Mouse (Mus musculus) gastrocnemius, postnatal 36 days (tissue): ENCODE results near the gene Kcnd2. TPM values are rescaled to one million over a fixed set of nuclear protein-coding genes. Genes with fewer than 3 reads are reported as not detected.
"Not testable (repeated sequence)": the region's sequence is repeated elsewhere in the genome, so short reads cannot be mapped to it uniquely, and the experiment has no call there.

Experiments
- DNase-seq, 2 experiments: peaks; one replicate each; pipeline ENCODE4 v3.0.0; 2022
- intact Hi-C: fragments of 180-260 bp; cut with DNase I; formaldehyde crosslinking; loops from one replicate; pipeline ENCODE4 v1.15.1; 2025
- long read RNA-seq, 2 experiments: library from polyadenylated mRNA; stranded (forward); transcript quantifications; one replicate each; pipeline ENCODE4 v2.0.0; 2021
- total RNA-seq, 2 experiments: library from RNA; stranded (reverse); gene quantifications; 2 replicates each; pipeline ENCODE4 v1.2.3; 2021

Kcnd2 gene
- total RNA-seq = not detected
- long read RNA-seq, experiment 1 = 0 reads
- long read RNA-seq, experiment 2 = 0 reads

- intact Hi-C loops = no loop called here
- no peak for DNase-seq
Measured at GRCm38 (mm10) chr6:21215491-21216191, at the start of gene Kcnd2. TSS of gene Kcnd2 (plus strand) at chr6:21215503.

- intact Hi-C loops = no loop called here
Measured at GRCm38 (mm10) chr6:21166611-21167010, 48.7 kb upstream of the Kcnd2 start.

GRCm38 (mm10) chr6:21195341-21195740, 20.0 kb upstream of the Kcnd2 start:
- intact Hi-C loops = no loop called here
- no peak for DNase-seq

More at GRCm38 (mm10) chr6:21166611-21167010, 48.7 kb upstream of the Kcnd2 start:
- DNase-seq = no peak

GRCm38 (mm10) chr6:21213865-21214672, 1.2 kb upstream of the Kcnd2 start:
- DNase-seq = no peak
- intact Hi-C loops = no loop called here

GRCm38 (mm10) chr6:21214673-21215490, 421 bp upstream of the Kcnd2 start:
- intact Hi-C loops = no loop called here

GRCm38 (mm10) chr6:21216206-21217020, 1.1 kb downstream of the Kcnd2 start:
- DNase-seq = no peak
- intact Hi-C loops = no loop called here

More at GRCm38 (mm10) chr6:21214673-21215490, 421 bp upstream of the Kcnd2 start:
- DNase-seq = no peak

GRCm38 (mm10) chr6:21217156-21217555, 1.9 kb downstream of the Kcnd2 start:
- DNase-seq = no peak
- intact Hi-C loops = no loop called here

- intact Hi-C loops = no loop called here
- DNase-seq = no peak
Measured at GRCm38 (mm10) chr6:21226124-21226523, 10.8 kb downstream of the Kcnd2 start.

- intact Hi-C loops = no loop called here
- no peak for DNase-seq
Measured at GRCm38 (mm10) chr6:21259031-21259430, 43.7 kb downstream of the Kcnd2 start.

GRCm38 (mm10) chr6:21267897-21268296, 52.6 kb downstream of the Kcnd2 start:
- DNase-seq = no peak
- intact Hi-C loops = no loop called here

GRCm38 (mm10) chr6:21277343-21277933, 62.1 kb downstream of the Kcnd2 start:
- intact Hi-C loops = no loop called here
- DNase-seq = no peak

GRCm38 (mm10) chr6:21304943-21305342, 89.6 kb downstream of the Kcnd2 start:
- intact Hi-C loops = no loop called here
- no peak for DNase-seq

- intact Hi-C loops = no loop called here
- no peak for DNase-seq
Measured at GRCm38 (mm10) chr6:21310159-21310558, 94.9 kb downstream of the Kcnd2 start.

GRCm38 (mm10) chr6:21321407-21321806, 106.1 kb downstream of the Kcnd2 start:
- intact Hi-C loops = no loop called here
- DNase-seq = no peak

GRCm38 (mm10) chr6:21322211-21322610, 106.9 kb downstream of the Kcnd2 start:
- DNase-seq = no peak
- intact Hi-C loops = no loop called here

- intact Hi-C loops = no loop called here
- DNase-seq = no peak
Measured at GRCm38 (mm10) chr6:21325251-21325650, 109.9 kb downstream of the Kcnd2 start.

GRCm38 (mm10) chr6:21327081-21327737, 111.9 kb downstream of the Kcnd2 start:
- DNase-seq = no peak
- intact Hi-C loops = no loop called here

GRCm38 (mm10) chr6:21385298-21385697, 170.0 kb downstream of the Kcnd2 start:
- DNase-seq, intact Hi-C loops: not testable (repeated sequence)

- intact Hi-C loops = no loop called here
- DNase-seq = no peak
Measured at GRCm38 (mm10) chr6:21391776-21392175, 176.5 kb downstream of the Kcnd2 start.
